Mouse (Mus musculus): ENCODE measurements around the gene Tmem254b.
"Not testable (repeated sequence)": the region's sequence is repeated elsewhere in the genome, so short reads cannot be mapped to it uniquely, and the experiment has no call there.

The Tmem254b gene

DNA sequence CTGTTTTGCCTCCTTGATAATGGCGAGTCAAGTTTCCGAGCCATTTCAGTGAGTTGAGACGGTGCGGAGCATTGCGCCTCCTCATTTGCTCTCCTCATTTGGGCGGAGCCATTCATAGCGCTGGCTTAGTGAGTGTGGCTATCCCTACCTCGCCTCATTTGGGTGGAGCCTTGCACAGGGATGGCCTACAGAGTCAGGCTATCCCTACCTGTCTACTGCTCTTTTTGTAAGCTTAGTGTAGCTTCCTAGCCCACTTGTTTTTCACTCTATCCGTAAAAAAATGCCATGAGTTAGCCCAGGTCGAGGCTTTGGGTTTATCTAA is at the start of gene Tmem254b:
Gene Tmem254b, minus strand, starts transcription at position 116 of the 322 bp plus-strand sequence.
- DNase-seq: not testable (repeated sequence)

DNA sequence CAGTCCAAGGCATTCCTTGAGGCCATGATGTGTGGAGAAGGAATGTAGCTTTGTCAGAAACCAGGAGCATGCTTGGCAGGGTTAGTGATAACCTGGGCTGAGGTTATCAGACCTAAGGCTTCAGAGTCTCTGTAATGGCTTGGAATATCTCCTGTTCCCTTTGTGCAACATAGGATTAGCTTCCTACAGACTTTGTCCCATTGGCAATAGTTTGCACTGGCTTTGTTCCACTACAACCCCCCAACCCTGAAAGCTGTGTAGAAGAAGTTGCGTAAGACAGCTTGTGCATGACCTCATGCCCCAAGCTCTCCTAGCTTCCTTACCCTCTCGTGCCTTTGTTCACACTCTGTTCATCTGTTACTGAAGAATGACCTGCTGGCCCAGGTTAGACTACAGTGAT is 30.3 kb upstream of the Tmem254b start:
- DNase-seq: not testable (repeated sequence)

DNA sequence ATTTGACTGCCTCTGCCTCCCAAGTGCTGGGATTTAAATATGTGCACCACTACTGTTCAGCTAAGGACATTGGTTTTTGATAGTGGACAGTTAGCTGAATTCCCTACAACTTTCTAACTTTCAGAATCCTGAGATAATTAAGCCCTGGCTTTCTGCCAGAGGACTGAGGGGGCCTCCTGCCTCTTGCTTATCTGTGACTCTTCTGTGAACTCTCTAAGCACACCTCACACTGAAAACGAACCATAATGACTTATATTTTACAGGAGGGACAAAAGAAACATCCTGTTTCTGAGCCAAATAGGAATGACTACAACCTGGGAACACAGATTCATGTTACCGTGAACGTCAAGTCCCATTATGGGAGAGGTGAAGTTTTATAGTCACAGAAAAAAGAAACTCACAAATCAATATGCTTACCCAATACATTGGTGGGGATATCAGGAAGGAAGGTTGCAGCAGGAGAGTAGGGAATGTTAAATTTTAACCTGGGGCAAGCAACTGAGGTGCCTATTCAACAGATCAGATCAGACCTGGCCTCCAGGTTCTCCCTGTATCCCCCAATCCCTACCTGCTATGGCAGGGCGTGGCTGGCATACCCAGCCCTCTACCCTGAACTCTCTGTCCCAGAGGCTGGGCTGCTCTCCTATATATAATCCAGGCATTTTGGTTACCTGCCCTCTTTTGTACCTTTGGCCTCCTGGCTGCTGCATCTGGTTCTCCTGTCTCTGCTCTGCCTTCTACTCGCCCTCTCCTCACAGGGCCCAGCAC is 9.6 kb upstream of the Tmem254b start:
- not testable (repeated sequence) for DNase-seq

DNA sequence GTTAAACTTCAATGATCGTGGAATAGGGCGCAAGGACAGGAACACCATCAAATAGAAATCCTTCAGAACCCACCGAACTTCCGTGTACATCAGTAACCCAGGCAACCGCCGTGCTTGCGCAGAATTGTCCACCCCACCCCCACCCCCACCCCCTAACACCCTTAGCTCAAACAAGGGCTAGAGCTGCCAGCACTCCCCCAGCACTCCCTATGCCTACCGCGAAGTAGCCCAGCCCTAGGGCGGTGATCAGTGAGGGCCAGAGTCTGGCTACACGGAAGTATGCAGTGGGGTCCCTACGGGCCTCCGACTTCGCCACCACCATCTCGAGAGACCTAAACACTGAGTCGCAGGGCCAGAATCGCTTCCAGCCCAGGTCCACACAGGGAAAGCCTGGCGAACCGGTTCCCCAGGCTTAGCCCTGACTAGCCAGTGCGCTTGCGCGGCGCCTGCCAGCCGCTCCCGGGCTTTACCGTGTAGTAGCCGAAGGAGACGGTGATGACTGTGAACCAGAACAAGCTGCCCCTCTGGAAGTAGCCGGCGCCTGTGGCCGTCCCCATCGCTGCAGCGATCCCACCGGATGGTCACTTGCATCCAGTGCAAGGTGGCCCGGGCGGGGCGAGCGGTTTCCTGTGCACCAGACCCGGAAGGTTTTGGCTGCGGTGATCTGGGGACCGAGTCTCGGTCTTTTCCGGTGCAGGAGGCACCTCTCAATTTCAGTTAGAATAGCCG is 480 bp downstream of the Tmem254b start:
- DNase-seq: not testable (repeated sequence)

DNA sequence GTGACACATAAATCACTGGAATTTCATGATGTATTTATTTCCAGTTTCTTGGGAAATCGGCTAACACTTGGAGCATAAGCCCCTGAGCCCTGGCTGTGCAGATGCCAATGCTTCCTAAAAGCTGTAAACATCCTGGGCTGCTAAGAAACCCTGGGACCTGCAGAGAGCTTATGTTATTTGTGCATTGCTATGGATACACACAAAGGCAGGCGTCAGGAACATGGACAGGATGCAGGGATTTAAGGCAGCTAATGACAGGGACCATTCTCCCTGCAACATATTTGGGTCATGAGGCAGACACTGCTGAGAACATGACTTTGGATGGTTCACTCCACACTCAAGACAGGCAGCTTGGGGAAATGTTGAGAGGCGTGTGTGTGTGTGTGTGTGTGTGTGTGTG is 9.0 kb downstream of the Tmem254b start:
- not testable (repeated sequence) for DNase-seq

DNA sequence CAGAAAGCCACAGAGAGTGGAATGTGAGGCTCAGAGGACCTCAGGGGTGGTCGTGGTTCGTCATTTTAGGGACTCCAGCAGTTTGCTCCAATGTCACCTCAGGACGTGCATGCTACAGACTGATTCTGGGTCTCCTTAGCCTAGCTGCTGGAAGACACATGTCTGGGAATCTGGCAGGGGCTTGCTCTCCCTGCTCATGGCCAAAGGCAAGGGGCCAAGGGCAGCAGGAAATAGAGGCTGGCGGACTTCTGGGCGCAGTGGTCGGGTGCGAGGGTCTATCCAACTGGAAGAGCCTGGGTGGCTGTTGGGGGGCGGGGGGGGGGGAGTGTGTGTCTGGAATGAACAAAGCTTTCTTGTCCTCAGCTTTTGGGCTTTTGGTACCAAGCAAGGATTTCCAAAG is 18.5 kb downstream of the Tmem254b start:
- DNase-seq: not testable (repeated sequence)

DNA sequence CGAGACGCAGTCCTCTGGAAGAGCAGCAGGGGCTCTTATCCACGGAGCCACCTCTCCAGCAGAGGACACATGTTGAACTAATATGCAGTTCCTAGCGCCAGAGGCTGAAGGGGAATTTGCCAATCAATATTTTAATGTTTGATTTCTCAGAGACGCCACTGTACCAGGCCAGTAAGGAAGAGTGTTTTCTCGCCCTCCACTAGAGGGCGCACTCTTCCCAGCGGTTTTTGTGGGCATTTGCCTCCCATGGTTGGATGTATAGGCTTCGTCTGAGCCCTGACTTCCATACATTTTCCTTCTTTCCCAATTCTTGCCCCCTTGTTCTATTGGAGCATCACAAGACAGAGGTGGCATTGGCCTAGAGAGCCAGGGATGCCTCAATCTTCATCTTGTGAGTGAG is 20.2 kb downstream of the Tmem254b start:
- not testable (repeated sequence) for DNase-seq

DNA sequence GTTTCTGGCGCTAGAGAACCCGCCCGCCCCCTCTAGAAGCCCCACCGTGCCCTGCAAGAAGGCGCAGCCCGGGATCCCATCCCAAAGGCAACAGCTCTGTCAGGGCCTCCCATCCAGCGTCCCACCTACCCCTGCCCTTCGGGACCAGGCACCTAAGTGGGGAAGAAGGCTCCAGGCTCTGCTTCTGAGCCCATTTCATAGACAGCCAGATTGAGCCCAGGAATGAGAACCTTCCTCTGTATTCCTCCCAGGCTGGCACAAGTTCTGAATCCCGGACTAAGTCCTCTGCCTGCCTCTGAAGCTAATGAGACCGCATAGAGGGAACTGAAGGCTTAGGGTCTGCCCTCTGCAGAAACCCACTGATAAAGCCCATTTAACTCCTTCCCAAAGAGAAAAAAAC is 24.5 kb downstream of the Tmem254b start, which contains the start of gene Plac9b:
Gene Plac9b, minus strand, starts transcription at position 101 of the 400 bp plus-strand sequence.
- not testable (repeated sequence) for DNase-seq

DNA sequence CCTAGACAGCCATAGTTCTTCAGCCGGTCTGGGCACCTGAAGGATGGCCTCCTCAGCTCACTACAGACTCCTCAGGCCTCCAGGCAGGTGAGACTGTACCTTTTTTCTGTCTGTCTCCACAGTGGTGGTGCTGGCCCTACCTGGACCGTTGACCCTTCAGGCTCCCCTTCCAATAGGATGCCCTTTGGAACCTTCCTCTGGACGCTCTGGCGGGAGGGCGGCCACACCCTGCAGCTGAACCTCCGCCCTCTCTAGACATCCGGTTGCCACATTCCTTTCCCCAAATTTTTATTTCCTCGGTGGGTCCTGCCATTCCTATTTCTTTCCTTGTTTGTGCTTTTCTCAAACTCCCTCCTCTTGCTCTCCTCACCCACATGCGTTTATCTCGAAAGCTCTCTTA is 25.2 kb downstream of the Tmem254b start:
- DNase-seq: not testable (repeated sequence)

DNA sequence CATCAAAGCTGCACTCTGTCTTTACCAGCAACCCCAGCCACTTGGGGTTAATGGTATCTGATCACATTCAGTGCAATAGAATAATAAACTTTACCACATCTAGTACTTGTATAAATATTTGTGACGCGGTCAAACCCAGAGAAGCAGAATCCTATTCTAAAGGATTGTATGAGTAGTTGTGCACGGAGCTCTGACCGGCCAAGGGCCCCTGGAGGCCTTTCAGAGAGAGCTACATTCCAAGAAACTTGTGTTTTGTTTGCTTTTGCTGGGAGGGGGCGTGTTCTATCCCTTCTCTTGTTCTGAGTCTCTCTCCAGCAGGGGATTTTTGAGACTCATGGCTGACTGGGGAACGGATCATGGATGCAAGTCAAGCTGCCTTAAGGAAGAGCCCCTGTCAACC is 31.8 kb downstream of the Tmem254b start:
- DNase-seq: not testable (repeated sequence)

DNA sequence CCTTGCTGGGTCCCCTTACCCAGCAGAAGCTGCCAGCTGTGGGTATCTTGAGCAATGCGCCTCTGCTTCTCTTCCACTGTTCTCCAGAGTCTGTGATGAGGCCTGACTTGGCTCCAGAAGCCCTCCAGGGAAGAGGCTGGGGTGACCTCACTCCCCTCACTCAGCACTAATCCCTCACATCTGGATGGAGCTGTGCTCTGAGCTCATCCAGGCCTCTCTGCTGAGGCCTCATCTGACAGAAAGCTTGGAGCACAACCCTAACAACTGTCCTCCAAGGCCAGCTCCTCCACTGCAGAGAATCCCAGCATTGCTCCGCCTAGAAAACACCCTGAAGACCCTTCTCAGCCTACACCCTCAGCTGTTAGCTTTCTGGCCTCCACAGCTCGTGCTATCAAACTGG is 32.9 kb downstream of the Tmem254b start:
- DNase-seq: not testable (repeated sequence)

DNA sequence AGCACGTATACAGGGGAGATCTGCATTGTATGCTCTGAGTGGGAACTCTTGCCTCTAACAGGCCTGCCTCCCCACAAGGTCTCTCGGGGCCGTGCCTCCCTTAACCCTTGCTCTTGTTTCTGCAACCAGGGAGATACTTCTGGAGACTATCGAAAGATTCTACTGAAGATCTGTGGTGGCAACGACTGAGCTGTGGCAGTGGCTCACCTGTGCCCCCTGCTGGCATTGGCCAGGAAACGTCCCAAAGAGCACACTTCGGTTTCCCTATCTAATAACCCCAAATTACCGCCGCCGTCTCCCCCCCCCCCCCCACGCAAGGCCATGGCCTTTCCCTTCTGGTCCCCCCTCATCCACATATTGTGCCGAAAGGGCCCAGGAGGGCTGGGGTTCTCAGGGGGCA is 41.6 kb downstream of the Tmem254b start:
- not testable (repeated sequence) for DNase-seq

DNA sequence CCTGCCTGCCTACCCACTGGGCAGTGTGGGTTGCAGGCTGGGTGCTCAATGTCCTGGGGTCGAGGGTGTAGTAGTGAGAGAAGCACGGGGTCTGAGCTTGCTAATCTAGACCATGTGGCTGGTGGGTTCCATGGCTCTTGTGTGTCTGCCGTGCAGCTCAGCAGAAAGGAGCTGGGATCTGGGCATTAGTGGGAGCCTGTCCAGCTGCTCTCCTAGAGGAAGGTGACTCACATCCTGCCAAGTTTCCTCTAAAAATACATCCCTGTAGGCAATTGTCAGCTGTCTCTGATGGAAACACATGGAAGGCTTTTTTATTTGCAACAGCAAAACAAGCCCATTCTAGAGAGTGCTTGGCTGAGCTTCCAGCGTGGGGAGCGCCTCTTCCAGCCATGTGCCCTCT is 44.4 kb downstream of the Tmem254b start:
- not testable (repeated sequence) for DNase-seq

DNA sequence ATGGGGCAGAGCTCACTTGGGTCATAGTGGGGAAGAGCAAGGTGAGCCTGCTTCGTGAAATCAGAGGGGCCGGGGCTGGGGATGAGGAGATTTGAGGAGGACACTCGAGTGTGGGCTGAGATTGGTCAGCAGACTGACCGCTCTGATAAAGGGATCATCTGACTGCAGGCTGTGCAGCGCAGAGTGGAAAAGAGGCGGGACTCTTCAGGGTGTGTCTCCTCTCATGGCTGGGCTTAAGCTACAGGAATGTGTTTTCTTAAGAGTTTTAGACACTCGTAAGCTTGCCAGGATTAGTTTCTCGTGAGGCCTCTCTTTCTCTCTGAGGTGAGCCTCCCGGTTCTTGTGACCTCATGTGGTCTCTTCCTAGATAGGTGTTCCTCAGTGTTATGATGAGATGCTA is 45.7 kb downstream of the Tmem254b start:
- DNase-seq: not testable (repeated sequence)

DNA sequence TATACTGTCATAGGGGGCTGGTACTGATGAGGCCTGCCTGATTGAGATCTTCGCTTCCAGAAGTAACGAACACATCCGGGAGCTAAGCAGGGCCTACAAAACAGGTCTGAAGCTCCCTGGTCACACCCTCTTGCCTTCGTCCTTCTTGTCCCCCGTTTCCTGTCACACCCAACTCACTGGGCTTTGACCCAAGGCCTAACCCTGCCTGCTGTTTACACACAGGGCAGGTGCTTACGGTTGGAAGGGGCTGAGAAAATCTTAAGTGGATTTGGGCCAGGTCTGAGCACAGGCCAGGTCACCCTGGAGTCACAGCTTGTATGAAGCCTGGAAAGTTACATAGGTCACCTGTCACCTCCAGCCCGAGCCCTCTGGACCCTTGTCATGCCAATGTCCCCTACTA is 50.8 kb downstream of the Tmem254b start:
- not testable (repeated sequence) for DNase-seq

All from thymus, postnatal 14 days (tissue).